Mouse (Mus musculus): ENCODE measurements at regions not wholly inside any gene's neighbourhood (a gene's known extent, or its start where the extent isn't known, plus 50 kb on each side); places are given as distances from the start of the nearest gene placed in this dataset.

DNA sequence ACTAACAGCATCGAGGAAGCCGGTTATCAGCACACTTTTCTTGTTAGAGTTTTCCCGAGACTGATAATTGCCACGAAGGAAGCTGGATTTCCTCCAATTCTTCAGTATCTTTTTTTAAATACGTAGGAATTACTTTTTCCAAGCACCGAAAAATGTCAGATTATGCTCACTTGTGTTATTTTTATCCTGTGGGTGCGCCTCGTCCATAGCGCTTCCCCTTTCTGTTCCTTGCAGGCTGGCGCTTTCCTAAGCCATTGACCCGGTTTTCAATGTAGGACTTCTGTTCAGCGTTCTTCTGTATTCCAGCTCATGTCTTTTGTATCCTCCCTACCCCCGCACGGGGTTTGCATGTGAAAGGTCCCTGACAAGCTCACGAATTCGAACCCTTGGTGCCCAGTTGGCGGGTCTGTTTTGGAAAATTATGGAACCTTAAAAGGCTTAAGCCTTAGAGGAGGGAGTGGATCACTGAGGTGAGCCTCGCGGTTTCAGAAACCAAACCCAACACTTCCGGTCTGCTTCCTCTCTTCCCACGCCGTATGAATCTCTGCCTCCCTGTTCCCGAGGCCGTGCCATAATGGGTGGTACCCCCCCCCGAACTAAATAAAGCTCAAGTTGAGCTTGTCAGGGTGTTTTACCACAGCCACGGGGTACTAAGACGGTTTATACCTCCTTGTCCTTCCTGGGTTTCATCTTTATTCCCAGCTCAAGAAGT is 655.9 kb upstream of the Gm19410 start:
- intact Hi-C loops (cut with DNase I): no loop called here
- peak overlapping the region; percentile 32 for H3K4me3 ChIP-seq
- no peak for TF ChIP-seq CTCF (IDR thresholded peaks at IDR 0.05)
- no peak overlapping the region for H3K27ac ChIP-seq
- DNase-seq: no peak

DNA sequence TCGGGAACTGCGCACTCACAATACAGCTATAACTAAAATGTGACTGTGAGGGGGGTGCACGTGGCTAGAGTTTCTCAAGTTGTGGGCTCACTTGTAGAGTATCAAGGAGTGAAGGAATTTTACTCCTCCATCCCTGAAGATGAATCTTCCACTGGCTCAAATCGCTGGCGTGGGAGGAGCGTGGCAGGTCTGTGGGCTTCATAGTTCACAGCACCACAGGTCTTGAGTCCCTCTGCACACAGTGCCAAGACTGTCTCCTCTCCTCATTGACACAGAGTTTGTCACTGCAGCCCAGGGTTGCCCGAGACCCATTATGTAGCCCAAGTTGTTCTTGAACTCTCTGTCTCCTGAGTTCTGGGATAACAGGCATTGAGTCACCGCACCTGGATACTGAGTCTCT is 655.3 kb upstream of the Gm19410 start:
- Histone ChIP-seq H3K4me3 (no peak overlapping the region), H3K27ac (no peak overlapping the region)
- intact Hi-C loops (cut with DNase I): no loop called here
- DNase-seq: no peak
- TF ChIP-seq CTCF (IDR thresholded peaks at IDR 0.05): no peak

DNA sequence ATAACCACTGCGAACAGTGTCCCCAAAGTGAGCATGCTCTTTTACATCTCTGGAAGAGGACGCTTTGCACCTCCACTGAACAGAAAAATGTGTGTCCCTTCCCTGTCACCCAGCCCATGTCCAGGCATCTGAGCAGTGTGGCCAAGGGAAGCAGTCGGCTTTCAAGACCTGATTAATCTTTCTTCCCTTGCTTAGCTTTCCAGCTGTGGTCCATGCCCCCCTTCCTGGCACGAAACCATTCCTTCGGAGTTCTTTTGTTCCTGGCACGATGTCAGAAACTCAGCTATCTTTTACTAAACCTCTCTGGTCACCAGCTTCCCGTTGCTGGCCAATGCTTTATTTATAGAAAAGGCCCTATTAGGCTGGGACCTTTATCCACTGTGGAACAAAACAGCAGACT is 654.5 kb upstream of the Gm19410 start:
- no peak for TF ChIP-seq CTCF (IDR thresholded peaks at IDR 0.05)
- H3K27ac ChIP-seq: no peak overlapping the region
- H3K4me3 ChIP-seq: no peak overlapping the region
- intact Hi-C loops (cut with DNase I): no loop called here
- DNase-seq: no peak

DNA sequence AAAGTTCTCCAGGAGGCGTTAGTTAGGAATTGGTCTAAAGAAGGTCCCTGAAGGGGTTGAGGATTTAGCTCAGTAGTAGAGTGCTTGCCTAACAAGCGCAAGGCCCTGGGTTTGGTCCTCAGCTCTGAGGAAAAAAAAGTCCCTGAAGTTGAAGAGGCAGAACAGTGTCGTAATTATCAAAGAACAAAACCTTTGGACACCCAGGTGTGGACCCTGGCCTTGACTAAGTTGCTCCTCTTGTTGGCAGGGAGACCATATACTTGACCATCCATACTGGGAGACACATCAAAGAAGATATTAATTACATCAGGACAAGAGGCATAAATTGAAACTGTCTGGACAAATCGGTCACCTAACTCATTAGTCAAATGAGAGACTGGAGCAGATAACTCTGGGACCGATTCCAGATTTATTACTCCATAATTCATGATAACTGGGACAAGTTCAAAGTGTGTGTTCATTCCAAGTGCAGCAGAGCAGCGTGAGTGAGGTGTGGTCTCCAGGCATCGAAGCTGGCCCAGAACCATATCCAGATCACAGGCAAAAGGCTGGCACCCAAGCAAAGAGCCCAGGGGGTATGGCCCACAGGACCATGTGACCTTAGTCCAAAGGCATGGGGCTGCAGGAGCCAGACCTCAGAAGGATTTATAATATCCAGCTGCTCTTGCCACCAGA is 652.9 kb upstream of the Gm19410 start:
- intact Hi-C loops (cut with DNase I): no loop called here
- TF ChIP-seq CTCF (IDR thresholded peaks at IDR 0.05): no peak
- Histone ChIP-seq H3K4me3 (no peak overlapping the region), H3K27ac (no peak overlapping the region)
- no peak for DNase-seq

DNA sequence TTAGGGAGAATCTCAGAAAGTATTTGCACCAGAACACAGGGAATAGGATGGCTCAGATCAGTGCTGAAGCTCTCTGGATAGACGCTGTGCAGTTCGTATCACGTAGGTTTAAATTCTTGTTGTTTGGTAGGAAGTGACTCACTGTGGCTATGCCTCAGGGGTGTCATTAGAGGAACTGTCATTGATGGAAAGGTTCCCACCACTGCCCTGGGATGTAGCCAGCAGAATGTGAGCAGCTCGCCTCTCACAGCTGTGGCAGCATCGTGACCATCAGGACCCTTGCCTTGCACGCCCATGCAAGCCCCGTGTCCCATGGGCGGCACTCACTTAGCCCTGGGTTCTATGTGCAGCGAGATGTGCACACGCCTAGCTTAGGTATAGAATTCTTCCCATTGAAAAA is 651.6 kb upstream of the Gm19410 start:
- Histone ChIP-seq H3K27ac (no peak overlapping the region), H3K4me3 (no peak overlapping the region)
- intact Hi-C loops (cut with DNase I): no loop called here
- DNase-seq: no peak
- TF ChIP-seq CTCF (IDR thresholded peaks at IDR 0.05): no peak

DNA sequence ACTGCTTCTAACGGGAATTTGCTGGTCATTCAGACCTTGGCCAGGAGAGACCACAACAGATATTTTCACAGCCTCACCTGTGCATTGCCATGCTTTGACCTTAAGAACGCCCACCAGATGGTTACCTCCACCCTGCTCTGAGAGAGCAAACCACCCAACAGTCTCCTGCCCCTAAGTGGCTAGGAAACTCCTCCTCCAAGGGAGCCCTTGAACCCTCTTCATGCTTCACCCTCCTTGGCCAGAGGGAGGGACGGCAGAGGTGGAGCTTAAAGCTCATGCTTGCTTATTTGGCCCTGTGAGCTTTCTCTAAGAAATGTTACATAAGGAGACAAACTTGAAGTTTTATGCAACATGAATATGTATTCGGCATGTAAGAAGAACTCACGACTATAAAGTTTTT is 645.0 kb upstream of the Gm19410 start:
- intact Hi-C loops (cut with DNase I): no loop called here
- Histone ChIP-seq H3K4me3 (no peak overlapping the region), H3K27ac (no peak overlapping the region)
- no peak for TF ChIP-seq CTCF (IDR thresholded peaks at IDR 0.05)
- DNase-seq: no peak

DNA sequence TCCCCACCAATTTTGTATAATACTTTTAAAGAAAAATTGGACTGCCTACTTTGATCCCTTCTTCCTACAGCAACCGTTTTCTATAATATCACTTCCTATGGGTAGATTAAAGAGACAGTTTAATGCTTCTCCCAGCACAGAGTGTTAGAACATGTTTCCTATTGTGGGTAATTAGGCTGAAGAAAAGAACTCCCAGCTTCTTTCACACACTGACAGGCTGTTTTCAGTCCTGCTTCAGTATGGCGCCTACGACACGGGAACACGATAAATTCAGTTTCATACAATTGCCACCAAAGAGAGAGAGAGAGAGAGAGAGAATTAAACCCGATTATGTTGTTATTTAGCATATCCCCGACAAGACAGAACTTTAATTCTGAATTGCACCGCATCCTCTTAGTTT is 644.5 kb upstream of the Gm19410 start:
- no peak for DNase-seq
- TF ChIP-seq CTCF (IDR thresholded peaks at IDR 0.05): no peak
- intact Hi-C loops (cut with DNase I): no loop called here

DNA sequence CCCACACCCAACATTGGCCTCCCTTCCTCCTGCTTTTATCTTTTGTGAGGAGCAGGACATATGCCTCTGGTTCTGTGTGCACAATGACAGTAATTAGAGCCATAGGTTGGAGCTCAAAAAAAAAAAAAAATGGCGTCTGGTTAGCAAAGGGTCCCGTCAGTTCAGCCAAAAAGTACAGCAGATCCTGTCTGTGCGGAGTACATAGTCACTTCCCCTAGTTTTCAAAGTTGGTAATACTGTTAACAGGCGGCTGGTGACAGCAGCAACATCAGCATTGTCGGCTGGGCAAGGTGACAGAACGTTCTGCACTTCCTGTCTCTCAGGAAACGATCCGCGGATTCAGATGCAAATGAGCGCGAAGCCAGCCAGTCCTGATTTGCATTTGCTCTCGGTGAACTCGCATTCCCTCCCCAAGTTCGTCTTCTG is 642.4 kb upstream of the Gm19410 start:
- DNase-seq: no peak
- no peak overlapping the region for H3K27ac ChIP-seq
- peak overlapping the region; percentile 37 for H3K4me3 ChIP-seq
- TF ChIP-seq CTCF (IDR thresholded peaks at IDR 0.05): no peak
- intact Hi-C loops (cut with DNase I): no loop called here

More for the DNA sequence above, 644.5 kb upstream of the Gm19410 start:
- Histone ChIP-seq H3K4me3 (no peak overlapping the region), H3K27ac (no peak overlapping the region)

DNA sequence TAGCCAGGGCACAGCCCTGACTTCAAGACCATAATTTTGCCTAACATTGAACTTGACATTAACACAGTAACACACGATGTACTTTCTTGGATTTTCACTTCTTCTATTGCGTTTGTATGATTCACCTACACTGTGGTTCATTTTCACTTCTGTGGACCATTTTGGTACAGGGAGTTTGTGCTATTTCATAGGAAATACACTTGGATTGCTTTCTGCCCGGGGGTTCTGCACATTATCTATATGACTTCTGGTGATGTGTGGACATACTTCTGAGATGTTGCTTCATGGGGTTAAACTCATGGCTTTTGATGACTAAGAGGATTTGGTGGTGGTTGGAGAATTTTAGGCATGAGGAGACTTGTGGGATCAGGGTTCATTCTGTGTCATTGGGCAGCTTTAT is 640.4 kb upstream of the Gm19410 start:
- no peak for DNase-seq
- Histone ChIP-seq H3K27ac (no peak overlapping the region), H3K4me3 (no peak overlapping the region)
- intact Hi-C loops (cut with DNase I): no loop called here
- TF ChIP-seq CTCF (IDR thresholded peaks at IDR 0.05): no peak

DNA sequence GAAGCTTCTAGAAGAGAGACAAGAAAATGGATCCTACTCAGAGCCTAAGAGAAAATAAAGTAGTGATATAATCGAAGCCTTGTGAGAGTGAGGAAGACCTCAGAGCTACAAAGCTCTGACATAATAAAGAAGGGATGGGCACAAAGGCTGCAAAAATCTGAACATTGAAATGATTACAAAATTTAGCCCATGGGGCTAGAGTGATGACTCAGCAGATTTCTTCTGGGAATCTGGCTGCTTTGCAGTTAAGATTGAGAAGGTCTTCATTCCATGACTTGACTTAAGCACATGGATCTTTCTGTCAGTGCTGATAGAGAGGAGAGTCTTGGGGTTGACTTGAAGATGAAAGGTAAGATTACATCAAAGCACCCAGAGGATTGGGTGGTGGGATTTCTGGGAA is 633.3 kb upstream of the Gm19410 start:
- intact Hi-C loops (cut with DNase I): no loop called here
- TF ChIP-seq CTCF (IDR thresholded peaks at IDR 0.05): no peak
- DNase-seq: no peak
- Histone ChIP-seq H3K4me3 (no peak overlapping the region), H3K27ac (no peak overlapping the region)

DNA sequence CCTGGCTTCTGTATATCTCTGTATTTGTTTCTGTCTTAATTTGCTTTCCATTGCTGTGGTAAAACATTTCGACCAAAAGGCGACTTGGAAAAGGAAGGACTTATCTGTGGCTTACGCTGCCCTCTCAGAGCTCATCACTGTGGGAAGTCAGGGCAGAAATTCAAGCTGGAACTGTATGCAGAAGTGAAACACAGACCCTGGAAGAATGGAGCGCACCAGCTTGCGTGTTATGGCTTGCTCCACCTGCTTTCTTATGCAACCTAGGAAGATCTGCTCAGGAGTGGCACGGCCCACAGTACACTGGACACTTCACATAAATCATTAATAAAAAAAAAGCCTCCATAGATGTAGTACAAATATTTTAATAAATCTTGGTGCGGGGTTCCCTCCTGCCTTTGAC is 630.0 kb upstream of the Gm19410 start:
- no peak overlapping the region for H3K27ac ChIP-seq
- TF ChIP-seq CTCF (IDR thresholded peaks at IDR 0.05): no peak
- no peak for DNase-seq
- H3K4me3 ChIP-seq: no peak overlapping the region
- intact Hi-C loops (cut with DNase I): no loop called here

DNA sequence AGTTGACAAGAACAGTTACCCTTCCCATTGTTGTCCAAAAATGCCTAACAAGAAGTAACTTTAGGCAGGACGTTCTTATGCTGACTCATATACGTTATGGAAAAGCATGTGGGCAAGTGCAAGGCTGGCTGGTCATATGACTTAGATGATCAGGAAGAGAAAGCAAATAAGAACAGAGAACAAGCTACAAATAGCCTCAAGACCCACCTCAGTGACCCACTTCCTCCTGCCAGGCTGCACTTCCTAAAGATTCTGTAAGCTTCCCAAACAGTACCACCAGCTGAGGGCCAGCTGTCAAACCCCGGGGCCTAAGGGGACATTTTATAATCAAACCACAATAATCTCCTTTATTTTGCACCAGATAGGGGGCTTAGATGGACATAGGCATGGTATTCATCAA is 628.9 kb upstream of the Gm19410 start:
- Histone ChIP-seq H3K4me3 (no peak overlapping the region), H3K27ac (no peak overlapping the region)
- no peak for DNase-seq
- intact Hi-C loops (cut with DNase I): no loop called here
- TF ChIP-seq CTCF (IDR thresholded peaks at IDR 0.05): no peak

DNA sequence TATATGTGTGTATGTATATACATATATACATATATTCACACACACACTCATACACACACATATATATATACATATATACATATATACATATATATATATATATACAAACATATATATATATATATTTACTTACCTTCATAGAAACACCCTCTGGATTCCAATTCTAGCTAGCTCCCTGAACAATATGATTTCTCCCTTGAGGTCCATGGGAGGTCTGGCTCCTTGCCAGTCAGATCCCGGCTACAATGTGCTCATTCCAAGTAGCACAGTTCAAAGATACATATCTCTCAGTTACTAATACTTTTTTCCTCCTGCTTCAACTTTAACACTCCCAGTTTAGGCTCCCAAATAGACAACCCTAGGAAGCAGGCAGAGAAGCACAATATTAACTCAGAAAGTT is 624.8 kb upstream of the Gm19410 start:
- no peak for TF ChIP-seq CTCF (IDR thresholded peaks at IDR 0.05)
- intact Hi-C loops (cut with DNase I): no loop called here
- Histone ChIP-seq H3K4me3 (no peak overlapping the region), H3K27ac (no peak overlapping the region)
- no peak for DNase-seq
